Mouse (Mus musculus) hindbrain, embryonic 14.5 days (tissue): ENCODE data around the gene Serpinb6a. TPM values are rescaled to one million over a fixed set of nuclear protein-coding genes. Genes with fewer than 3 reads are reported as not detected.
"Not testable (repeated sequence)": the region's sequence is repeated elsewhere in the genome, so short reads cannot be mapped to it uniquely, and the experiment has no call there.

Source experiments
- ATAC-seq: fragments of 200-750 bp; cut with Nextera tagmentation; 2 replicates; pipeline ENCODE4 v1.8.0; 2017; ENCODE audit warnings: moderate number of reproducible peaks, mild to moderate bottlenecking, moderate TSS enrichment, moderate library complexity; ENCODE audit not compliant: low FRiP score
- DNase-seq: peaks from one replicate; pipeline ENCODE4 v3.0.0-alpha.2; 2015; ENCODE audit warnings: low spot score
- H3K27ac ChIP-seq: fragments of 300-500 bp; sonication (generic); 2 replicates; pipeline ENCODE4 v1.5.1; 2014; ENCODE audit warnings: mild to moderate bottlenecking, moderate library complexity
- H3K27me3 ChIP-seq: fragments of 300-500 bp; sonication (generic); 2 replicates; pipeline ENCODE4 v1.6.1; 2014; ENCODE audit warnings: mild to moderate bottlenecking, low read length, mixed read lengths; ENCODE audit not compliant: control insufficient read depth, insufficient read depth
- H3K36me3 ChIP-seq: fragments of 300-500 bp; sonication (generic); replicated peaks from 2 replicates; pipeline ENCODE4 v1.6.1; 2014; ENCODE audit not compliant: control insufficient read depth, insufficient read depth
- H3K4me1 ChIP-seq: fragments of 300-500 bp; sonication (generic); replicated peaks from 2 replicates; pipeline ENCODE4 v1.6.1; 2014; ENCODE audit warnings: antibody characterized with exemption, low read length, mixed read lengths; ENCODE audit not compliant: control insufficient read depth, insufficient read depth
- H3K4me2 ChIP-seq: fragments of 300-500 bp; sonication (generic); replicated peaks from 2 replicates; pipeline ENCODE4 v1.6.1; 2014; ENCODE audit warnings: mild to moderate bottlenecking, moderate library complexity
- H3K4me3 ChIP-seq: fragments of 300-500 bp; sonication (generic); replicated peaks from 2 replicates; pipeline ENCODE4 v1.5.1; 2014; ENCODE audit warnings: mild to moderate bottlenecking, low read length
- H3K9ac ChIP-seq: fragments of 300-500 bp; sonication (generic); 2 replicates; pipeline ENCODE4 v1.6.1; 2014
- H3K9me3 ChIP-seq: fragments of 300-500 bp; sonication (generic); 2 replicates; pipeline ENCODE4 v1.6.1; 2016; ENCODE audit warnings: low read length; ENCODE audit not compliant: control insufficient read depth
- WGBS: fragments of 180-500 bp; shearing (Covaris S2); extraction: QIAGEN DNeasy Blood & Tissue Kit; methylation state at CpG from one replicate; pipeline ENCODE4 v1.1.7; 2014; 5-methylcytosine and 5-hydroxymethylcytosine counted together
- polyA plus RNA-seq: library from polyadenylated mRNA; unstranded; fragments of >200 nt; fragmentation: Nextera tagmentation; extraction: Ambion mirVana; gene quantifications from 2 replicates; pipeline ENCODE4 v1.2.1, GENCODE M21; 2014

Gene Serpinb6a
- polyA plus RNA-seq, 1 experiment from 2014 or later, result 42.1 TPM

- WGBS, result 38% methylated on average over 6 of the region's 6 CpGs
- Histone ChIP-seq H3K36me3 (no peaks in the 10 kb centered on the region), H3K27ac (no peak overlapping the region), H3K9me3 (no peaks in the 10 kb centered on the region), H3K4me1 (no peaks in the 10 kb centered on the region), H3K9ac (no peak overlapping the region), H3K4me3 (no peak overlapping the region), H3K27me3 (no peaks in the 10 kb centered on the region), H3K4me2 (no peak overlapping the region)
- peak; percentile 53; the same call in 1 of the 2 replicates for ATAC-seq
- peak; percentile 78 for DNase-seq
Measured at GRCm38 (mm10) chr13:33956571-33957421, 45.8 kb downstream of the Serpinb6a start.

- Histone ChIP-seq H3K9ac (no peak overlapping the region), H3K36me3 (no peaks in the 10 kb centered on the region), H3K4me2 (no peak overlapping the region), H3K27ac (no peak overlapping the region), H3K27me3 (no peaks in the 10 kb centered on the region), H3K9me3 (no peaks in the 10 kb centered on the region), H3K4me1 (no peaks in the 10 kb centered on the region), H3K4me3 (no peak overlapping the region)
- no peak for ATAC-seq
- no peak for DNase-seq
- WGBS, result 74% methylated on average over 2 of the region's 2 CpGs
Measured at GRCm38 (mm10) chr13:33952947-33953346, 49.6 kb downstream of the Serpinb6a start.

- DNase-seq, result no peak
- no peaks in the 10 kb centered on the region for H3K36me3 ChIP-seq
- no peaks in the 10 kb centered on the region for H3K4me1 ChIP-seq
- no peak overlapping the region for H3K27ac ChIP-seq
- no peaks in the 10 kb centered on the region for H3K9me3 ChIP-seq
- no peak for ATAC-seq
- H3K9ac ChIP-seq, result no peak overlapping the region
- no peak overlapping the region for H3K4me2 ChIP-seq
- H3K4me3 ChIP-seq, result no peak overlapping the region
- 78% methylated on average over 1 of the region's 1 CpGs for WGBS
- no peaks in the 10 kb centered on the region for H3K27me3 ChIP-seq
Measured at GRCm38 (mm10) chr13:33952075-33952449, 50.5 kb downstream of the Serpinb6a start.

GRCm38 (mm10) chr13:33951308-33952074 lies 51.1 kb downstream of the Serpinb6a start:
- no peak overlapping the region for H3K27ac ChIP-seq
- no peaks in the 10 kb centered on the region for H3K4me1 ChIP-seq
- H3K4me2 ChIP-seq, result no peak overlapping the region
- DNase-seq, result no peak
- no peak for ATAC-seq
- no peaks in the 10 kb centered on the region for H3K9me3 ChIP-seq
- H3K9ac ChIP-seq, result no peak overlapping the region
- WGBS, result 90% methylated on average over 4 of the region's 4 CpGs
- no peaks in the 10 kb centered on the region for H3K36me3 ChIP-seq
- no peaks in the 10 kb centered on the region for H3K27me3 ChIP-seq
- no peak overlapping the region for H3K4me3 ChIP-seq

- WGBS, result 47% methylated on average over 4 of the region's 4 CpGs
- ATAC-seq, result no peak
- Histone ChIP-seq H3K27me3 (no peaks in the 10 kb centered on the region), H3K4me2 (no peak overlapping the region), H3K9ac (no peak overlapping the region), H3K27ac (no peak overlapping the region), H3K4me1 (no peaks in the 10 kb centered on the region), H3K9me3 (no peaks in the 10 kb centered on the region), H3K4me3 (no peak overlapping the region), H3K36me3 (no peaks in the 10 kb centered on the region)
- no peak for DNase-seq
Measured at GRCm38 (mm10) chr13:33942212-33942779, 60.3 kb downstream of the Serpinb6a start.

GRCm38 (mm10) chr13:33941288-33941808 lies 61.2 kb downstream of the Serpinb6a start:
- no peak overlapping the region for H3K4me3 ChIP-seq
- ATAC-seq (no peak), DNase-seq (no peak)
- 0 out of 2 replicates have a peak, but pooled peaks cover under 1% of the 10 kb centered on the region for H3K4me1 ChIP-seq
- H3K4me2 ChIP-seq, result no peak overlapping the region
- H3K27ac ChIP-seq, result no peak overlapping the region
- WGBS, result 93% methylated on average over 5 of the region's 5 CpGs
- H3K9me3 ChIP-seq, result no peaks in the 10 kb centered on the region
- no peaks in the 10 kb centered on the region for H3K36me3 ChIP-seq
- no peak overlapping the region for H3K9ac ChIP-seq
- H3K27me3 ChIP-seq, result no peaks in the 10 kb centered on the region

- H3K27me3 ChIP-seq, H3K4me3 ChIP-seq, ATAC-seq, DNase-seq, H3K27ac ChIP-seq, H3K9ac ChIP-seq, H3K4me2 ChIP-seq, H3K36me3 ChIP-seq, H3K9me3 ChIP-seq: not testable (repeated sequence)
- H3K4me1 ChIP-seq, result peaks cover 11% of the 10 kb centered on the region
Measured at GRCm38 (mm10) chr13:33937587-33937986, 65.0 kb downstream of the Serpinb6a start.

- Histone ChIP-seq H3K27ac (no peak overlapping the region), H3K36me3 (no peaks in the 10 kb centered on the region), H3K9me3 (no peaks in the 10 kb centered on the region), H3K4me1 (peaks cover 11% of the 10 kb centered on the region), H3K4me3 (no peak overlapping the region), H3K27me3 (no peaks in the 10 kb centered on the region), H3K9ac (no peak overlapping the region), H3K4me2 (no peak overlapping the region)
- ATAC-seq, result no peak
- 72% methylated on average over 5 of the region's 5 CpGs for WGBS
- no peak for DNase-seq
Measured at GRCm38 (mm10) chr13:33937151-33937550, 65.4 kb downstream of the Serpinb6a start.
